Mouse (Mus musculus): ENCODE measurements around the gene Fhl2. TPM values are rescaled to one million over a fixed set of nuclear protein-coding genes. Genes with fewer than 3 reads are reported as not detected.

The Fhl2 gene
- polyA plus RNA-seq, 1 experiment from 2014 or later: 12.3 TPM

DNA sequence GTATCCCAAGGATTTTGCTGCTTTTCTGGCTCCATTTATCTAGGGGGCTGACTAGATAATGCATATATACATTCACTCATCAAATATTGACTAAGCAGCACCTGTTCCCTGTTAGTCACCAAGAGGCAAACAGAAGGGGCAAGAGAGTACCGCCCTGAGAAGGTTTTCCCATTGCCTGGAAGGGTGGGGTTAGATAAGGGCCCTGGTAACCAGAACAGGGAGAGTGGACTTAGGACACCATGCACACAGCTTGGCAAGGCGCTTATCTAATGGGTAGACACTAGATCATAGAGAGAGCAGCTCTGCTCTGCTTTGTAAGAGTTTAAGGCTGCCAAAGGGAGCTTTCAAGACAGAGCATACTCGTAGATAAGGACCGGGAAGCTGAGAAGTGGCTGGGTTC, 44.2 kb downstream of the Fhl2 start:
- H3K27ac ChIP-seq (ENCODE audit: low read depth, low read length): no peak overlapping the region
- no peak overlapping the region for H3K4me3 ChIP-seq (ENCODE audit: low read depth, low read length)
- DNase-seq (ENCODE audit: low spot score): no peak
- no peaks in the 10 kb centered on the region for H3K36me3 ChIP-seq (ENCODE audit: control insufficient read depth, insufficient read depth, low read length)
- no peaks in the 10 kb centered on the region for H3K27me3 ChIP-seq (ENCODE audit: control insufficient read depth, insufficient read depth, low read length)
- H3K9ac ChIP-seq (ENCODE audit: low read length): no peak overlapping the region
- 88% methylated on average over 4 of the region's 4 CpGs for WGBS
- H3K9me3 ChIP-seq (ENCODE audit: control insufficient read depth, low read length): no peaks in the 10 kb centered on the region
- no peak for ATAC-seq (ENCODE audit: insufficient read depth, low FRiP score, low TSS enrichment)
- no peak overlapping the region for H3K4me2 ChIP-seq (ENCODE audit: low read depth)
- H3K4me1 ChIP-seq (ENCODE audit: control insufficient read depth, insufficient read depth, low read length): no peaks in the 10 kb centered on the region

DNA sequence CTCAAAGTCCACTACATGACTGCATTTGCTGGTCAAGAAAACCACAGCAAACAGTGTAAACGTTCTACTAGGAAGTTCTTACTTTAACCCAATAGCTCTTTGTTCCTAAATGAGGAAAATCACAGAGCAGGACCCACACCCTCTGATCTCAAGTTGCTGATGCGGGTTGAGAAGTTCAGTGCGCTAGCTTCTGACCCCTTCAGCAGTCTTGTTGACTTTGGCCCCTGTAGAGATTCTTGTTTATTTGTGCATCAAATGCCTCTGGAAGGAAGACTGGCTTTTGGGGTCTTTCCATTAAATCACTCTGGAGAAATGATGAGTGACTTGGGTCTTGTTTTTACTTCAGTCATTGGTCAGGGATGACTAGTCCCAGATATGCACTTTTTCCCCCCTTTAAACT, 46.6 kb downstream of the Fhl2 start:
- 59% methylated on average over 3 of the region's 3 CpGs for WGBS
- Histone ChIP-seq H3K9ac (ENCODE audit: low read length) (no peak overlapping the region), H3K9me3 (ENCODE audit: control insufficient read depth, low read length) (no peaks in the 10 kb centered on the region), H3K36me3 (ENCODE audit: control insufficient read depth, insufficient read depth, low read length) (no peaks in the 10 kb centered on the region), H3K4me1 (ENCODE audit: control insufficient read depth, insufficient read depth, low read length) (no peaks in the 10 kb centered on the region), H3K4me3 (ENCODE audit: low read depth, low read length) (no peak overlapping the region), H3K27me3 (ENCODE audit: control insufficient read depth, insufficient read depth, low read length) (no peaks in the 10 kb centered on the region), H3K4me2 (ENCODE audit: low read depth) (no peak overlapping the region), H3K27ac (ENCODE audit: low read depth, low read length) (no peak overlapping the region)
- DNase-seq (ENCODE audit: low spot score) (no peak), ATAC-seq (ENCODE audit: insufficient read depth, low FRiP score, low TSS enrichment) (no peak)

DNA sequence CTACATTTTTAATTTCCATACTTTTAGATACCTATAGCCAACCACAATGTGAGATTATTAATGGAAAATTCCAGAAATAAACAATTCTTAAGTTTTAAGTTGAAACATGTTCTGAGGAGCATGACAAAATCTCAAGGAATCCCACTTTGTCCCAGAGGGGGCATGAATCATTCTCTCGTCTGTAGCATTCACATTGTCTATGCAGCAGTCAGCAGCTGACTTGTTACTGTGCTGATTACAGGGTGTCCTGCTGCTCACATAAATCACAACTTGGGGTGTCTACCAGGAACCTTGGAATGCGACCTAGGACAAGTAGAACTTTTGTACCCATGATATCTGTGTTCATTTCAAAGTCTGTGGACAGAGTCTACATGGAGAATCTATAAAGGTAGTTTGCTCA, 49.3 kb downstream of the Fhl2 start:
- Histone ChIP-seq H3K27ac (ENCODE audit: low read depth, low read length) (no peak overlapping the region), H3K4me2 (ENCODE audit: low read depth) (no peak overlapping the region), H3K4me1 (ENCODE audit: control insufficient read depth, insufficient read depth, low read length) (no peaks in the 10 kb centered on the region), H3K9me3 (ENCODE audit: control insufficient read depth, low read length) (no peaks in the 10 kb centered on the region), H3K36me3 (ENCODE audit: control insufficient read depth, insufficient read depth, low read length) (no peaks in the 10 kb centered on the region), H3K9ac (ENCODE audit: low read length) (no peak overlapping the region), H3K4me3 (ENCODE audit: low read depth, low read length) (no peak overlapping the region), H3K27me3 (ENCODE audit: control insufficient read depth, insufficient read depth, low read length) (no peaks in the 10 kb centered on the region)
- 34% methylated on average over 2 of the region's 2 CpGs for WGBS
- DNase-seq (ENCODE audit: low spot score): no peak
- no peak for ATAC-seq (ENCODE audit: insufficient read depth, low FRiP score, low TSS enrichment)

DNA sequence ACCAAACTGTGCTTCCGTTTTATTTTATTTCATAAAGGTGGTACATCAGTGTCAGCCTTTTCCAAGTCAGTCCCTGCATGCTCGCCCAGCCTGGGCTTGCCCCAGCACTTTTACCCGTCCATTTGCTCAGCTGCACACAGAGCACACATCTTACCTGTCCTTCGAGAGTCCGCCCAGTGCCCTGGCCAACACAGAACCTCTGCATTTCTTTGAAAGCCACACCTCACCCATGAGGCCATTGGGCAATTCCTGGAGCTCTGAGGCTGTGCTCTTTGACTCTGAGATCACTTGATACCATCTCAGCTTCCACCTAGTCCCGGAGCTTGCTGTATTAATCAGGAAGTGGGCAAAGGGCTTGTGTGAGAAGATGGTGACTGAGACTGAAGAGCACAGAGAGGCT, 51.4 kb downstream of the Fhl2 start:
- H3K4me2 ChIP-seq (ENCODE audit: low read depth): no peak overlapping the region
- H3K27ac ChIP-seq (ENCODE audit: low read depth, low read length): no peak overlapping the region
- H3K36me3 ChIP-seq (ENCODE audit: control insufficient read depth, insufficient read depth, low read length): no peaks in the 10 kb centered on the region
- no peak for DNase-seq (ENCODE audit: low spot score)
- 90% methylated on average over 6 of the region's 6 CpGs for WGBS
- H3K27me3 ChIP-seq (ENCODE audit: control insufficient read depth, insufficient read depth, low read length): no peaks in the 10 kb centered on the region
- no peaks in the 10 kb centered on the region for H3K9me3 ChIP-seq (ENCODE audit: control insufficient read depth, low read length)
- H3K9ac ChIP-seq (ENCODE audit: low read length): no peak overlapping the region
- no peaks in the 10 kb centered on the region for H3K4me1 ChIP-seq (ENCODE audit: control insufficient read depth, insufficient read depth, low read length)
- no peak for ATAC-seq (ENCODE audit: insufficient read depth, low FRiP score, low TSS enrichment)
- no peak overlapping the region for H3K4me3 ChIP-seq (ENCODE audit: low read depth, low read length)

DNA sequence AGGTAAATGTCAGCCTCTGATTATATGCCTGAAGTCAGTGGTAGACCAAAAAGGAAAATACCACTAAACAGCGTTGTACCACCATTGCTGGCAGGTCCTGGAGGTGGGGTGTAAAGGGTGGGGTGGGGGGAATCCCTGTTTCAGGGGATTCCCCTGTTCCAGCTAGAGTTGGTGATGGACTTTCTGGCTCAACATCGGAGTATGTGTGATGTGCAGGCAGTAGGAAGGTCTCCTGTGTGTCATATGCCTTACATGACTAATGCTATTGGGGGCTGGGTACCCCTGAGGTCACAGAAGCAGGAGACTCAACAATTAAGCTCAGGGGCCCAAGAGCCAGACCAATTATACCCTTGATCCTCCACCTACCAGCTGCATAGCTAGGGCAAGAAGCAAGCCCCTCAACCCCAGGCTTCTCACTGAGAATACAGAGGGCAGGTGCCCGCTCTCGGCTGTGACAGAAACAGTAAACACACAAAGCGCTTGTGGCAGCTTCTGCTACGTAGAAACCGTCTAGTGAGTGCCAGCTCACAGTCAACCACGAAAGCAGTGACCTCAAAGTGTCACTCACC, 52.4 kb downstream of the Fhl2 start:
- H3K9ac ChIP-seq (ENCODE audit: low read length): no peak overlapping the region
- DNase-seq (ENCODE audit: low spot score) (no peak), ATAC-seq (ENCODE audit: insufficient read depth, low FRiP score, low TSS enrichment) (no peak)
- no peaks in the 10 kb centered on the region for H3K9me3 ChIP-seq (ENCODE audit: control insufficient read depth, low read length)
- no peaks in the 10 kb centered on the region for H3K36me3 ChIP-seq (ENCODE audit: control insufficient read depth, insufficient read depth, low read length)
- H3K27ac ChIP-seq (ENCODE audit: low read depth, low read length): no peak overlapping the region
- no peak overlapping the region for H3K4me2 ChIP-seq (ENCODE audit: low read depth)
- H3K4me3 ChIP-seq (ENCODE audit: low read depth, low read length): no peak overlapping the region
- no peaks in the 10 kb centered on the region for H3K4me1 ChIP-seq (ENCODE audit: control insufficient read depth, insufficient read depth, low read length)
- no peaks in the 10 kb centered on the region for H3K27me3 ChIP-seq (ENCODE audit: control insufficient read depth, insufficient read depth, low read length)
- WGBS: 91% methylated on average over 8 of the region's 8 CpGs

DNA sequence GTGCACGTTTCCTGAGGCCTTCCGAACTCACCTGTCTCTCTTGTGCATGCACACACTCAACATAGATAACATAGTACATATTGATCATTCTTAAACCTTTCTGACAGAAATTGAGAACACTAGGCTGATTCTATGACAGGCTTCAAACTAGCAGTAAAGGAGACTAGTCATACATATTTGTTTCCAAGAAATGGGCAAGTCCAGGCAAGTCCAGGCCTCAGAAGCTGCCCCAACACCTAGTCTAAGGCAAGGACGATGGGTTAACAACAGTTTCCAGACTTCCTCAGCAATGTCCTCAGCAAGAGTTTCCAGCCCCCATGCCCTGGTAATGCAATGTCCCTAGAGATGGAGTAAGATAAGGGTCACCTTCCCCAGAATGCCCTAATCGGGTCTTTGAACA, 53.0 kb downstream of the Fhl2 start:
- Histone ChIP-seq H3K36me3 (ENCODE audit: control insufficient read depth, insufficient read depth, low read length) (no peaks in the 10 kb centered on the region), H3K4me3 (ENCODE audit: low read depth, low read length) (no peak overlapping the region), H3K4me1 (ENCODE audit: control insufficient read depth, insufficient read depth, low read length) (no peaks in the 10 kb centered on the region), H3K27me3 (ENCODE audit: control insufficient read depth, insufficient read depth, low read length) (no peaks in the 10 kb centered on the region), H3K9ac (ENCODE audit: low read length) (no peak overlapping the region), H3K27ac (ENCODE audit: low read depth, low read length) (no peak overlapping the region), H3K9me3 (ENCODE audit: control insufficient read depth, low read length) (no peaks in the 10 kb centered on the region), H3K4me2 (ENCODE audit: low read depth) (no peak overlapping the region)
- DNase-seq (ENCODE audit: low spot score): no peak
- no peak for ATAC-seq (ENCODE audit: insufficient read depth, low FRiP score, low TSS enrichment)
- WGBS: 91% methylated on average over 4 of the region's 4 CpGs

DNA sequence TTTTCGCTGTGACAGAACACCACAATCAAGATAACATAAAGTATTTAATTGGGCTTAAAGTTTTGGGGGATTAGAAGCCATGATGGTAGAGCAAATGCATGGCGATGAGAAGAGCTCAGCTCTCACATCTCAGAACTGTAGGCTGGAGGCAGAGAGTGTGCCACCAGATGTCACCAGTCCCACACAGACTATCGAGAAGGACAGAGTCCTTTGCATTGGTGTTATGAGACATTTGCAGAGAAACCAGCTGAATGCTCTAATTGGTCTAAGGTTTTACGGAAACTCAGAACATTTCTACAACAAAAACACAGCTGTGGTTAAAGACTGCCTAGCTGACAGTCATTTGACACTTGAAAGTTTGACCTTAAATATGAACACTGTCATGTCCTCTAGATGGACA, 53.5 kb downstream of the Fhl2 start:
- ATAC-seq (ENCODE audit: insufficient read depth, low FRiP score, low TSS enrichment): no peak
- no peak for DNase-seq (ENCODE audit: low spot score)
- Histone ChIP-seq H3K36me3 (ENCODE audit: control insufficient read depth, insufficient read depth, low read length) (no peaks in the 10 kb centered on the region), H3K4me1 (ENCODE audit: control insufficient read depth, insufficient read depth, low read length) (no peaks in the 10 kb centered on the region), H3K4me3 (ENCODE audit: low read depth, low read length) (no peak overlapping the region), H3K9ac (ENCODE audit: low read length) (no peak overlapping the region), H3K27me3 (ENCODE audit: control insufficient read depth, insufficient read depth, low read length) (no peaks in the 10 kb centered on the region), H3K4me2 (ENCODE audit: low read depth) (no peak overlapping the region), H3K9me3 (ENCODE audit: control insufficient read depth, low read length) (no peaks in the 10 kb centered on the region), H3K27ac (ENCODE audit: low read depth, low read length) (no peak overlapping the region)
- 91% methylated on average over 4 of the region's 4 CpGs for WGBS

DNA sequence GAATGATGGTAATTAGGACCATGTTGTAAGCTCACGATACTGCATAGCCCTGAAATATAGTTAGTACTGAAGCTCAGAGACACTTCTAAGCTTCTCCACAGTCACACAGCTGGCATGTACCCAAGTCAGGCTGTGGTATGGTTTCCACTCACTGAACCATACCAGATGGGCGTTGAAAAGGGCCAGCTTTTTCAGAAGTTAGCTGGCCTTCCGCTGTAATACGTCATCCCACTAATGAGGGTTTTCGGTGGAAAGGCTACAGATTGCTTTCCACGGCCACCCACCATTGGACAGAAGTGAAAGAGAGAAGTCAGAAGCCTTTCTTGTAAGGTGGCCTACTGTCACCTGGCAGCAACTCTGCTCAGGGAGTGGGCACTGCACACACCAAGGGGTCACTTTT, 53.9 kb downstream of the Fhl2 start:
- no peaks in the 10 kb centered on the region for H3K27me3 ChIP-seq (ENCODE audit: control insufficient read depth, insufficient read depth, low read length)
- no peak overlapping the region for H3K4me3 ChIP-seq (ENCODE audit: low read depth, low read length)
- DNase-seq (ENCODE audit: low spot score) (no peak), ATAC-seq (ENCODE audit: insufficient read depth, low FRiP score, low TSS enrichment) (no peak)
- no peak overlapping the region for H3K9ac ChIP-seq (ENCODE audit: low read length)
- no peaks in the 10 kb centered on the region for H3K4me1 ChIP-seq (ENCODE audit: control insufficient read depth, insufficient read depth, low read length)
- H3K36me3 ChIP-seq (ENCODE audit: control insufficient read depth, insufficient read depth, low read length): no peaks in the 10 kb centered on the region
- H3K27ac ChIP-seq (ENCODE audit: low read depth, low read length): no peak overlapping the region
- 89% methylated on average over 6 of the region's 6 CpGs for WGBS
- H3K4me2 ChIP-seq (ENCODE audit: low read depth): no peak overlapping the region
- no peaks in the 10 kb centered on the region for H3K9me3 ChIP-seq (ENCODE audit: control insufficient read depth, low read length)

DNA sequence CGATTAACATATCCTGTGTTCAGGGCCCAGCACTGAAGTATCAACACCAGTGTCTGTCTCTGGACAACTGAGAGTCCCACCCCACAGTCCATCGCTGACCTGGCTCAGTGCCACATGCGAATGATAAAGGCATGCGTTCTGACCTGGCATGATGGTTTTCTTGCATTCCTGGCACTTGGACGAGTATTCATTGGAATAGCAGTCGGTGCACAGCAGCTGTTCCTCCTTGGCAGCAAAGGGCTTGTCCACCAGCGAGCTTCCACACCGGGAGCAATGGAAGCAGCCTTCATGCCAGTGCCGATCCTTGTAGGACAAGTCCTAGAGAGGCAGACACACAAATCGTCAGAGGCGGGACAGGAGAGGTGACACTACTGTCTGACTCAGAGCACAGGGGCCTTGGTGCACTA, 55.2 kb downstream of the Fhl2 start:
- Histone ChIP-seq H3K4me3 (ENCODE audit: low read depth, low read length) (no peak overlapping the region), H3K4me2 (ENCODE audit: low read depth) (no peak overlapping the region), H3K9ac (ENCODE audit: low read length) (no peak overlapping the region), H3K36me3 (ENCODE audit: control insufficient read depth, insufficient read depth, low read length) (no peaks in the 10 kb centered on the region), H3K4me1 (ENCODE audit: control insufficient read depth, insufficient read depth, low read length) (no peaks in the 10 kb centered on the region), H3K27ac (ENCODE audit: low read depth, low read length) (no peak overlapping the region), H3K27me3 (ENCODE audit: control insufficient read depth, insufficient read depth, low read length) (no peaks in the 10 kb centered on the region), H3K9me3 (ENCODE audit: control insufficient read depth, low read length) (no peaks in the 10 kb centered on the region)
- ATAC-seq (ENCODE audit: insufficient read depth, low FRiP score, low TSS enrichment) (no peak), DNase-seq (ENCODE audit: low spot score) (no peak)
- 88% methylated on average over 11 of the region's 11 CpGs for WGBS

Data from neural tube, embryonic 11.5 days (tissue).